Mouse (Mus musculus): ENCODE measurements around the gene Tceal1. TPM values are rescaled to one million over a fixed set of nuclear protein-coding genes. Genes with fewer than 3 reads are reported as not detected.
"Not testable (repeated sequence)": the region's sequence is repeated elsewhere in the genome, so short reads cannot be mapped to it uniquely, and the experiment has no call there.

The Tceal1 gene
- polyA plus RNA-seq, 1 experiment: 1.1 TPM

- Histone ChIP-seq H3K36me3 (ENCODE audit: control insufficient read depth, insufficient read depth) (no peaks in the 10 kb centered on the region), H3K79me2 (ENCODE audit: control insufficient read depth, insufficient read depth) (no peaks in the 10 kb centered on the region), H3K4me2 (ENCODE audit: low read depth) (no peak overlapping the region), H3K4me3 (no peak overlapping the region), H3ac (ENCODE audit: control insufficient read depth, insufficient read length) (no peak overlapping the region), H3K27me3 (ENCODE audit: control insufficient read depth, insufficient read depth, insufficient read length) (no peaks in the 10 kb centered on the region)
- no peak for TF ChIP-seq MYOD1 (IDR thresholded peaks at IDR 0.05; ENCODE audit: control insufficient read depth in 1 of 3, insufficient read length in 2 of 3, low read depth in 2 of 3)
- TF ChIP-seq USF1 (IDR thresholded peaks at IDR 0.05; ENCODE audit: low read depth): no peak
- TF ChIP-seq E2F4 (IDR thresholded peaks at IDR 0.05; ENCODE audit: insufficient read depth): no peak
- no peak for TF ChIP-seq CEBPB (IDR thresholded peaks at IDR 0.05; ENCODE audit: insufficient read depth, poor library complexity, severe bottlenecking)
- no peak for TF ChIP-seq MYOG (IDR thresholded peaks at IDR 0.05; ENCODE audit: control insufficient read depth in 1 of 3, insufficient read depth in 1 of 3, insufficient read length in 2 of 3, low read depth in 2 of 3)
- no peak for TF ChIP-seq POLR2A (IDR thresholded peaks at IDR 0.05; ENCODE audit: insufficient read length, low read depth)
- TF ChIP-seq POLR2AphosphoS2 (IDR thresholded peaks at IDR 0.05; ENCODE audit: insufficient read length, low read depth): no peak
- no peak for TF ChIP-seq TCF3 (IDR thresholded peaks at IDR 0.05; ENCODE audit: insufficient read length, low read depth)
- no peak for TF ChIP-seq SRF (IDR thresholded peaks at IDR 0.05; ENCODE audit: control insufficient read depth, insufficient read length, low read depth)
- TF ChIP-seq MAX (IDR thresholded peaks at IDR 0.05; ENCODE audit: low read depth): no peak
- no peak for TF ChIP-seq REST (IDR thresholded peaks at IDR 0.05; ENCODE audit: insufficient read depth, insufficient read length)
- TF ChIP-seq TCF12 (IDR thresholded peaks at IDR 0.05; ENCODE audit: insufficient read depth, poor library complexity, severe bottlenecking): no peak
Observed at GRCm38 (mm10) chrX:136692294-136692675, 15.5 kb upstream of the Tceal1 start.

GRCm38 (mm10) chrX:136693196-136693595 lies 14.6 kb upstream of the Tceal1 start:
- H3K36me3 ChIP-seq (ENCODE audit: control insufficient read depth, insufficient read depth): no peaks in the 10 kb centered on the region
- no peak overlapping the region for H3ac ChIP-seq (ENCODE audit: control insufficient read depth, insufficient read length)
- H3K27me3 ChIP-seq (ENCODE audit: control insufficient read depth, insufficient read depth, insufficient read length): no peaks in the 10 kb centered on the region
- no peak overlapping the region for H3K4me3 ChIP-seq
- H3K4me2 ChIP-seq (ENCODE audit: low read depth): no peak overlapping the region
- TF ChIP-seq TCF12 (IDR thresholded peaks at IDR 0.05; ENCODE audit: insufficient read depth, poor library complexity, severe bottlenecking): no peak
- TF ChIP-seq USF1 (IDR thresholded peaks at IDR 0.05; ENCODE audit: low read depth): no peak
- TF ChIP-seq REST (IDR thresholded peaks at IDR 0.05; ENCODE audit: insufficient read depth, insufficient read length): no peak
- TF ChIP-seq POLR2A (IDR thresholded peaks at IDR 0.05; ENCODE audit: insufficient read length, low read depth): no peak
- TF ChIP-seq POLR2AphosphoS2 (IDR thresholded peaks at IDR 0.05; ENCODE audit: insufficient read length, low read depth): no peak
- no peak for TF ChIP-seq TCF3 (IDR thresholded peaks at IDR 0.05; ENCODE audit: insufficient read length, low read depth)
- TF ChIP-seq CEBPB (IDR thresholded peaks at IDR 0.05; ENCODE audit: insufficient read depth, poor library complexity, severe bottlenecking): no peak
- no peak for TF ChIP-seq MYOG (IDR thresholded peaks at IDR 0.05; ENCODE audit: control insufficient read depth in 1 of 3, insufficient read depth in 1 of 3, insufficient read length in 2 of 3, low read depth in 2 of 3)
- TF ChIP-seq E2F4 (IDR thresholded peaks at IDR 0.05; ENCODE audit: insufficient read depth): no peak
- no peak for TF ChIP-seq SRF (IDR thresholded peaks at IDR 0.05; ENCODE audit: control insufficient read depth, insufficient read length, low read depth)
- TF ChIP-seq MYOD1 (IDR thresholded peaks at IDR 0.05; ENCODE audit: control insufficient read depth in 1 of 3, insufficient read length in 2 of 3, low read depth in 2 of 3): no peak
- no peak for TF ChIP-seq MAX (IDR thresholded peaks at IDR 0.05; ENCODE audit: low read depth)
- H3K79me2 ChIP-seq (ENCODE audit: control insufficient read depth, insufficient read depth): no peaks in the 10 kb centered on the region

GRCm38 (mm10) chrX:136708168-136708681 lies 443 bp downstream of the Tceal1 start:
- Histone ChIP-seq H3K27me3 (ENCODE audit: control insufficient read depth, insufficient read depth, insufficient read length) (no peaks in the 10 kb centered on the region), H3K4me2 (ENCODE audit: low read depth) (peak overlapping the region; percentile 53), H3ac (ENCODE audit: control insufficient read depth, insufficient read length) (no peak overlapping the region), H3K79me2 (ENCODE audit: control insufficient read depth, insufficient read depth) (no peaks in the 10 kb centered on the region), H3K4me3 (peak overlapping the region; percentile 26), H3K36me3 (ENCODE audit: control insufficient read depth, insufficient read depth) (no peaks in the 10 kb centered on the region)
- TF ChIP-seq POLR2AphosphoS2 (IDR thresholded peaks at IDR 0.05; ENCODE audit: insufficient read length, low read depth): no peak
- TF ChIP-seq TCF3 (IDR thresholded peaks at IDR 0.05; ENCODE audit: insufficient read length, low read depth): no peak
- TF ChIP-seq TCF12 (IDR thresholded peaks at IDR 0.05; ENCODE audit: insufficient read depth, poor library complexity, severe bottlenecking): no peak

DNA sequence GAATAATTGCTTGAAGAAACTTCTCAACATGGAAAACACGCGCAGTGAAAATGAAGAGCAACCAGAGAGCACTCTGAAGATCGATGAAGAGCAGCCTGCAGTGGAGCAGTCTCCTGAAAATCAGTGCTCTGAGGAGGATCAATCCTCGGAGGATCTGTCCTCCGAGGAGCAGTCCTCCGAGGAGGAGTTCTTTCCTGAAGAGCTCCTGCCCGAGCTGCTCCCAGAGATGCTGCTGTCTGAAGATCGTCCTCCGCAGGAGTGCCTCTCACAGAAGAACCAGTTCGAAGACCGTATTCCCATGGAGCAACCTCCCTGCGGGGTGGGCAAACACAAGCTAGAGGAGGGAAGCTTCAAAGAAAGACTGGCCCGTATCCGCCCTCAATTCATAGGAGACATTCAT lies 1.0 kb downstream of the Tceal1 start:
- no peak for TF ChIP-seq CEBPB (IDR thresholded peaks at IDR 0.05; ENCODE audit: insufficient read depth, poor library complexity, severe bottlenecking)
- no peak for TF ChIP-seq POLR2AphosphoS2 (IDR thresholded peaks at IDR 0.05; ENCODE audit: insufficient read length, low read depth)
- TF ChIP-seq REST (IDR thresholded peaks at IDR 0.05; ENCODE audit: insufficient read depth, insufficient read length): no peak
- TF ChIP-seq TCF3 (IDR thresholded peaks at IDR 0.05; ENCODE audit: insufficient read length, low read depth): no peak
- no peak for TF ChIP-seq USF1 (IDR thresholded peaks at IDR 0.05; ENCODE audit: low read depth)
- no peak for TF ChIP-seq MYOG (IDR thresholded peaks at IDR 0.05; ENCODE audit: control insufficient read depth in 1 of 3, insufficient read depth in 1 of 3, insufficient read length in 2 of 3, low read depth in 2 of 3)
- no peak for TF ChIP-seq TCF12 (IDR thresholded peaks at IDR 0.05; ENCODE audit: insufficient read depth, poor library complexity, severe bottlenecking)
- TF ChIP-seq MYOD1 (IDR thresholded peaks at IDR 0.05; ENCODE audit: control insufficient read depth in 1 of 3, insufficient read length in 2 of 3, low read depth in 2 of 3): no peak
- no peak for TF ChIP-seq MAX (IDR thresholded peaks at IDR 0.05; ENCODE audit: low read depth)
- TF ChIP-seq SRF (IDR thresholded peaks at IDR 0.05; ENCODE audit: control insufficient read depth, insufficient read length, low read depth): no peak
- no peak for TF ChIP-seq POLR2A (IDR thresholded peaks at IDR 0.05; ENCODE audit: insufficient read length, low read depth)
- TF ChIP-seq E2F4 (IDR thresholded peaks at IDR 0.05; ENCODE audit: insufficient read depth): no peak
- no peaks in the 10 kb centered on the region for H3K79me2 ChIP-seq (ENCODE audit: control insufficient read depth, insufficient read depth)

GRCm38 (mm10) chrX:136714742-136715474 lies 7.1 kb downstream of the Tceal1 start:
- H3K4me3 ChIP-seq; H3ac ChIP-seq (ENCODE audit: control insufficient read depth, insufficient read length); H3K79me2 ChIP-seq (ENCODE audit: control insufficient read depth, insufficient read depth); H3K36me3 ChIP-seq (ENCODE audit: control insufficient read depth, insufficient read depth); H3K4me2 ChIP-seq (ENCODE audit: low read depth); H3K27me3 ChIP-seq (ENCODE audit: control insufficient read depth, insufficient read depth, insufficient read length): not testable (repeated sequence)

More for the DNA sequence above, 1.0 kb downstream of the Tceal1 start:
- Histone ChIP-seq H3K4me2 (ENCODE audit: low read depth) (no peak overlapping the region), H3ac (ENCODE audit: control insufficient read depth, insufficient read length) (no peak overlapping the region), H3K36me3 (ENCODE audit: control insufficient read depth, insufficient read depth) (no peaks in the 10 kb centered on the region), H3K27me3 (ENCODE audit: control insufficient read depth, insufficient read depth, insufficient read length) (no peaks in the 10 kb centered on the region), H3K4me3 (peak overlapping the region; percentile 26)

Measured in myocyte (in vitro differentiated cells).